Comparison of ENCODE assay signal across 18 mouse cellular contexts in the genomic region with DNA sequence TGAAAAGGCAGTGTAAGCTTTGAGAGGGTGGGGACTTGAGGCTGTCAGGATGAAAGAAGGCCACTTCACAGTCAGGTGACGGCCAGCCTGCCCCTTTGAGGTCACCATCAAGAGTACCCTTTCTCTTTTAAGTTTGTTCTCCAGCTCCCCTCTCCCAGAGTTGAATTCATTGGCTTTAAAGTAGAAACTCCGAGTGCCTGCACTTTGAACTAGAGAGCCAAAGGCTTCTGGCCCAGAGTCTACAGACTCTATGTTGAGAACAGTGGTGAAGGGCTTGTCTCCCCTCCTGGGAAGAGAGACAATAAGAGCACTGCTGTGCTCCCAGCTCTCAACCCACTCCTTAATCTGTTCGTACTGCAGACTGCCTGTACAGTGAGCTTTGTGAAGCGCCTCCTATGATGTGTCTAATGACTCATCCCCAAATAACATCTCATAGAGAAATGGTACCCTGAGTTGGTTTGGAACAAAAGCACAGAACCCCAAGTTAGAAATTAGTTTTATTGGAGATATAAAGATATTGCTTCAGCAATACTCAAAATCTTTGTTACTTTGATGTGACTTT. TPM values are rescaled to one million over a fixed set of nuclear protein-coding genes. Genes with fewer than 3 reads are reported as not detected.
"Had no signal": no experiment of that assay in that cellular context is flagged by ENCODE, and none has a peak within 500 bp of the region (broad histone marks: within the 10 kb centered on the region; RNA-seq: fewer than 3 reads in every experiment).

No protein-coding gene starts in this region.

- H3K36me3 ChIP-seq: limb, embryonic 15.5 days; liver, embryonic 12.5 days; neural tube, embryonic 15.5 days had no signal

- H3K9me3 ChIP-seq: limb, embryonic 15.5 days; liver, embryonic 12.5 days; neural tube, embryonic 15.5 days had no signal

- H3K4me3 ChIP-seq: left cerebral cortex, adult 2 months; limb, embryonic 15.5 days; liver, embryonic 12.5 days; megakaryocyte, embryonic 14.5 days; myocyte; neural tube, embryonic 15.5 days had no signal

- H3K4me2 ChIP-seq: limb, embryonic 15.5 days; liver, embryonic 12.5 days; lung, embryonic 14.5 days; neural tube, embryonic 15.5 days had no signal

- H3K27me3 ChIP-seq: limb, embryonic 15.5 days; liver, embryonic 12.5 days; neural tube, embryonic 15.5 days had no signal

- DNase-seq: kidney, adult 9 months; kidney, postnatal 10 days; kidney, postnatal 4 days; lung, embryonic 14.5 days; lung, postnatal 14 days; thymus, postnatal 4 days had no signal

- H3K9ac ChIP-seq: limb, embryonic 15.5 days; liver, embryonic 12.5 days; lung, embryonic 14.5 days; neural tube, embryonic 15.5 days had no signal

- H3K4me1 ChIP-seq: limb, embryonic 15.5 days; liver, embryonic 12.5 days; megakaryocyte, embryonic 14.5 days had no signal

- H3K27ac ChIP-seq: left cerebral cortex, adult 2 months; limb, embryonic 15.5 days; liver, embryonic 12.5 days; macrophage; neural tube, embryonic 15.5 days; stomach, postnatal 0 days had no signal

- ATAC-seq: intestine, postnatal 0 days; liver, embryonic 12.5 days had no signal

RNA-seq across cellular contexts. Expression of a gene that starts 46.5 kb away (rescaled TPM):
- total RNA-seq: layer of hippocampus, postnatal 25 days; left cerebral cortex, postnatal 25 days had no signal
- polyA plus RNA-seq: limb, embryonic 11.5 days; macrophage had no signal
